Mouse (Mus musculus) urinary bladder, postnatal 10 days (tissue): ENCODE data around the gene Cd209b.

Experiments used
- DNase-seq: peaks from one replicate; pipeline ENCODE4 v3.0.0; 2022; ENCODE audit warnings: low spot score

The Cd209b gene

DNA sequence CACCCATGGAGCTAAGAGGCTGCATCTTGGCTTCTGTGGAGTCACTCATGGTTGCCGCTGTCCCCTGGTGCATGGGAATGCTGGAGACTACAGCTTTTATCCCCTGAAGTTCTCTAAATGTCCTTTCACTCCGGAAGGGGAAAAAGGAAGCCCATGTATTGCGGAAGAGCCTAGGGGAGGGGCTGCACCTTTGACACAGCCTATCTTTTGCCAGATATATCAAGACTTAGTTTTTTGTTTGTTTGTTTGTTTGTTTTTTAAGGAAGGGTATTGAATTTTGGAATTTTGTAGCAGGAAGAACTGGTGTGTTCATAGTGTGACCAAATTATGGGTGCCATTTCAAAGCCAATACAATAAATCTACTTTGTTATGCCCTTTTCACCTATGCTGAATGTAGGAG lies at the start of gene Cd209b:
Gene Cd209b, minus strand, starts transcription at position 101 of the 400 bp plus-strand sequence.
- no peak for DNase-seq

DNA sequence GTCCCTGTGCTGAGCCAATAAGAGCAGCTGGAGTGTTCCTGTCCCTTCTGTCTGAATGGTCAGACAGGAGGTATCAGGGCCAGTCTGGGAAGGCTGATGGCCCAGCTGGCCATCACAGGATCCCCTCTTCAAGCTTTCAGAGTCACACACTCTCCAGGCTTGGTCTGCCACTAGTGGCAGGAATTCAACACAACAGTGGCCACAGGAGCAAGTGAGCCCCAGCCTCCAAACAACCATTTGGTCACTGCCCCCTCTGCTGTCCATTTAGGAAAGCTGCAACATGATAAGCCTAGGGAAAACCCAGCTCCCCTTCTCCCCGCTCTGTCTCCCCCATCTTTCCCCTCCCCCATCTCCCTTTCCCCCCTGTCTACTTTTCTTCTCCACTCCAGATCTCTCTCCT lies 29.4 kb upstream of the Cd209b start:
- DNase-seq: no peak

DNA sequence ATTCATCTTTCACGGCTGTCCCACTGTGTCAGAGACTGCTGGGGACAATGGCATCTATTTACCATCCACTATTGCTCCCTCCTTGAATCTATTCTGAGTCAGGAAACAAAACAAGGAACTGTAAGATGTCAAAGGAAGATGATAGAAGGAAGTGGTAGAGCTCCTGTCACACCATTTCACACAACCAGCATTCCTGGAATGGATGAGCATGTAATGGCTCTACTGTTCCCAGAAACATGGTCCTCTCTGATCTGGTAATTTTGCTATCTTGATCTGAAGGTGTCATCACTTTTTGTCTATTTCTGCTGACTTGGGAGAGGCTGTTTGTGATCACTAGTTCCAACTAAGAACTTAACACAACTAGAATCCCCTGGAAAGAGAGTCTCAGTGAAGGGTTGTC lies 28.0 kb upstream of the Cd209b start, which contains the start of gene Cd209c:
Gene Cd209c, minus strand, starts transcription at position 101 of the 400 bp plus-strand sequence.
- DNase-seq: no peak

DNA sequence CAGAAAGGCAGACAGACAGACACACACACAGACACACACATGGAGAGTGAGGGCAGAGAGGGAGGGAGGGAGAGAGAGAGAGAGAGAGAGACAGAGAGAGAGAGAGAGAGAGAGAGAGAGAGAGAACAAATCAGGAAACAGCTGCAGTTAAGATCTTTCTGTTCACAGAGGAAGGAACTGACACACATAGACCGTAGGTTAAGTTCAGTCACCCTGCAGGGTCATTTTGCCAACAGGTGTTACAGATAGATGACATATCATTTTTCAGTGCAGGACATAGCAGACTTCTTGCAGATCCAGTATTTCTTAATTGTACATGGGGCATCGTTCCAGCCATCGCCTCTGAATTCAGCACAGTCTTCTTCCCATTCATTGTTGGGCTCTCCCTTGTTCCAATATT lies 13.4 kb upstream of the Cd209b start:
- DNase-seq: no peak

DNA sequence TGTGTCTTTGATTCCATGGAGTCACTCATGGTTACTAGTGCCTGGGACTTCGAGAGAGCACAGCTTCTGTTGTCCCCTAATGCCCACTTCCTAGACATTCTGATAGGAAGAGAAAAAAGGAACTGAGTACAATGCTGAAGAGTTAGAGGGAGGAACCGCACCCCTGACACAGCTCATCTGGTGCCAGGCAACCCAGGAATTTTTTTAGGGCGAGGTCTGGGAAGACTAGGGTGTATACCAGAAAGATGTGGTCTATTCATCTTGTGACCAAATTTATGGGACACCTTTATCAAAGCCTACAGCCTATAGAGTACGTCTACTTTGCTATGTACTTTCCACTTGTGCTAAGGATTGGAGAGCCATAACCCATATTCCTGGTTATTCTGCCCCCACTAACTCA lies 48.2 kb downstream of the Cd209b start, which contains the start of gene Cd209d:
Gene Cd209d, minus strand, starts transcription at position 101 of the 400 bp plus-strand sequence.
- no peak for DNase-seq

DNA sequence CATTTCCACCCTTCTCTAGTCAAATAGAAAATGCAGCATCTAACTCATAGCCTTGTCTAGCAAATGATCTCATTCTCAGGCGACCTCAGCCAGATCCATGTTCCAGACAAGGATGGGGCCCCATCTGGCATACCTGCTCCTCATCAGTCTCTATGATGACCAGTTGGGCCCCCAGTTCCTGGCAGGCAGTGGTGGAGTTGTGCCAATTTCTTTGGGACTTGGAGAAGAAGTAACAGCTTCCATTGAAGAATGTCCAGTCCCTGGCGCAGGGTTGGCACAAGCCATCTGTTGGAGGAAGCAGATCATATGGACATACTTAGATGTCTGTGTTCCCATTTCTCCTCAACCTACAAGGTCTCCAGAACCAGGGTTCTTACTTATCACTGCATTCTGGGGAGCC lies 50.5 kb downstream of the Cd209b start:
- no peak for DNase-seq
